Mouse (Mus musculus): Measurements from ENCODE around the gene Tnrc6a.

Tnrc6a gene

GRCm38 (mm10) chr7:123124735-123125181 lies 1.1 kb downstream of the Tnrc6a start:
- no peak for DNase-seq (ENCODE audit: low spot score)

- no peak for DNase-seq (ENCODE audit: low spot score)
Measured at GRCm38 (mm10) chr7:123126056-123126455, 2.4 kb downstream of the Tnrc6a start.

- DNase-seq (ENCODE audit: low spot score) = no peak
Measured at GRCm38 (mm10) chr7:123127301-123127700, 3.6 kb downstream of the Tnrc6a start.

- DNase-seq (ENCODE audit: low spot score) = no peak
Measured at GRCm38 (mm10) chr7:123127981-123128380, 4.3 kb downstream of the Tnrc6a start.

- DNase-seq (ENCODE audit: low spot score) = no peak
Measured at GRCm38 (mm10) chr7:123129061-123129460, 5.4 kb downstream of the Tnrc6a start.

DNA sequence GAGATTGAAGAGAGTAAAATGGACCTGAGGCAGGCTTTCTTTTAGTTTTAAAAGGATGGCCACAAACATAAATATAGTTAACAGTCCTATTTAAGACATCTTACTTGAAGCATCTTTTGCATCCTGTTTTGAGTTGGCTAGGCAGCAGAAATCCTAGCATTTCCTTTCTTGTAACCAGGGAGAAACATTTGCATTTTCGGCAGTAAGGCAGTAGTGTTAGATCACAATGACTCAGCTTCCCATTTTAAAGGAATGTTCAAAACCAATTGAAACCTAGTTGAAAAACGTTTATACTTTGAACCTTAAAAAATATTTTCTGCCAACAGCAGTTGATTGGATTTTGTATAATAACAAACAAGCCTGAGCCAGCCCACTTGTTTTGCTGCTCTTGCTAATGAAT lies 6.5 kb downstream of the Tnrc6a start:
- no peak for DNase-seq (ENCODE audit: low spot score)

- no peak for DNase-seq (ENCODE audit: low spot score)
Measured at GRCm38 (mm10) chr7:123132401-123132800, 8.7 kb downstream of the Tnrc6a start.

DNA sequence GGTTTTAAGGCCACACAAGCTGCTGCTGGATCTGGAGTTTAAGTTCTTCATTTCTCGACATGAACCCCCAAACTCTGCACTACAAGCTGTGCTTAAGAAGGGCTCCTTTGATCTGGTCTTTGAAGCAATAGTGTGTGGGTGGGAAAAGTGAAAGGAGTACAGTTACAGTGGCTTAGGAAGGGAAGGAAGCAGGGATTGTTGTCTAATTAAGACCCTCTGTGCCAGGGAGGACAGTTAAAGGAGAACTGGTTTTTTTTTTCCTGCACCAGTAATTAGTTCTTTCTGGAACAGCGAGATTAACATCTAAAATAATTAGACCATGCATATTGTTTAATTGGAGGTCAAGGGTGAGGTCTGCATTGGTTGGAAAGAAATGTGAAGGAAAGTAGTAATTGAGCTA lies 11.2 kb downstream of the Tnrc6a start:
- DNase-seq (ENCODE audit: low spot score) = no peak

GRCm38 (mm10) chr7:123135655-123136054 lies 12.0 kb downstream of the Tnrc6a start:
- no peak for DNase-seq (ENCODE audit: low spot score)

GRCm38 (mm10) chr7:123138001-123138400 lies 14.3 kb downstream of the Tnrc6a start:
- DNase-seq (ENCODE audit: low spot score) = no peak

GRCm38 (mm10) chr7:123146141-123146846 lies 22.6 kb downstream of the Tnrc6a start:
- DNase-seq (ENCODE audit: low spot score) = no peak

GRCm38 (mm10) chr7:123147787-123148186 lies 24.1 kb downstream of the Tnrc6a start:
- DNase-seq (ENCODE audit: low spot score) = no peak

GRCm38 (mm10) chr7:123148935-123149334 lies 25.2 kb downstream of the Tnrc6a start:
- DNase-seq (ENCODE audit: low spot score) = no peak

DNA sequence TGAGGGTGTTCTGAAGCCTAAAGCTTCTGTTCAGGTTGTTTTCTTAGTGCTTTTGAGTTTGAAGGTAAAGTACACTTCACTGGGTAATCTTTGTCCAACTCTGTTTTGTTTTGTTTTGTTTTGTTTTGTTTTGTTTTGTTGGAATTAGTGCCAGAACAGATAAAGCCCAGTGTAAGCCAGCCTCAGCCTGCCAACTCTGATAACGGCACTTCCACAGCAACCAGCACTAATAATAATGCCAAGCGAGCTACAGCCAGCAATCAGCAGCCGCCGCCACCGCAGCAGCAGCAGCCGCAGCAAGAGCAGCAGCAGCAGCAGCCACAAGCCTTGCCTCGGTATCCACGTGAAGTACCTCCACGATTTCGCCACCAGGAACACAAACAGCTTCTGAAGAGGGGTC lies 38.7 kb downstream of the Tnrc6a start:
- no peak for DNase-seq (ENCODE audit: low spot score)

- DNase-seq (ENCODE audit: low spot score) = no peak
Measured at GRCm38 (mm10) chr7:123167436-123167835, 43.8 kb downstream of the Tnrc6a start.

- DNase-seq (ENCODE audit: low spot score) = no peak
Measured at GRCm38 (mm10) chr7:123169618-123170017, 45.9 kb downstream of the Tnrc6a start.

GRCm38 (mm10) chr7:123172101-123172500 lies 48.4 kb downstream of the Tnrc6a start:
- DNase-seq (ENCODE audit: low spot score) = no peak

DNA sequence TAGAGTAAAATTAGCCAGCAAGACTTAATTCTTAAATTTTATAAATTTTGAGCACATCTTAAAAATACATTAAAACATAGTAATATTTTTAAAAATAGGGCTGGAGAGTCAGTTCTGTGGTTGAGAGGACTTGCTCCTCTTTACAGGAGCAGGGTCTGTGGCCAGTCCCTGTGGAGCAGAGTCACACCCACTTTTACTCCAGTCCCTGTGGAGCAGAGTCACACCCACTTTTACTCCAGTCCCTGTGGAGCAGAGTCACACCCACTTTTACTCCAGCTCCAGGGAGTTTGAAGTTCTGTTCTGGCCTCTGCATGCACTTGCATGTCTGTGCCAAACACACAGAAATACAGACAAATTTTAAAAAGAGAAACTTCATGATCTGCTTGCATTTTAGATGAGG lies 53.5 kb downstream of the Tnrc6a start:
- DNase-seq (ENCODE audit: low spot score) = no peak

DNA sequence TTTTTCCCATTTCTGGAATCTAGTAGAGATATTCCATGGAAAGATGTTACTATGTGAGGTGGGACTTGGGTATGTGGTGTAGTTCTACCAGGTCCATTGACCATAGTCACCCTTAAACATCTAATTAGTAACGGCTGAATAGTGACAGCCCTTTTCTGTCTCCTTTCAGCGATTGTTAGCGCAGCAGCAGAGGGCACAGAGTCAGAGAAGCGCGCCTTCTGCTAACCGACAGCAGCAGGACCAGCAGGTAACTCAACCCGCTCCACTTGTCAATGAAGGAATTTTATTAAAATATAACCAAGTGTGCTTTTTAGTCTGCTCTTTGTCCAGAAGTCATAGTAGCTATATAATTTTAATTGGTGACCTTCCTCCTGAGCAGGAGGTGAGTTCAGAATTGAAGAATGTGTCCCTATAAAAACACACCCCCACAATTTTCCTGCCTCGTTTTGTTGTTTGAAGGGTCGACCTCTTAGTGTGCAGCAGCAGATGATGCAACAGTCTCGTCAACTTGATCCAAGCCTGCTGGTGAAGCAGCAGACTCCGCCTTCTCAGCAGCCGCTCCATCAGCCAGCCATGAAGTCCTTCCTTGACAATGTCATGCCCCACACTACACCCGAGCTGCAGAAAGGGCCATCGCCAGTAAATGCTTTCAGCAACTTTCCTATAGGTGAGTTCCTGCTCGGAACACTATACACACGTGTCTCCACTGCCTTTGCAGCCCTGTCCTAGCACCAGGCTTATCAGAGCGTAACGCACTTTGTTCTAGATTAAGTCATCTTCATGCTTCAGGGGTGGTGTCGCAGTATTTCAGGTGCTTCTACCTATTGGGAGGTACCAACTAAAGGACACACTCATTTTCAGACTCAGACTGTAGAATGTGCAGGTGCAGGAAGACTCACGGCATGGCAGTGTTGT lies 58.4 kb downstream of the Tnrc6a start:
- no peak for DNase-seq (ENCODE audit: low spot score)

DNA sequence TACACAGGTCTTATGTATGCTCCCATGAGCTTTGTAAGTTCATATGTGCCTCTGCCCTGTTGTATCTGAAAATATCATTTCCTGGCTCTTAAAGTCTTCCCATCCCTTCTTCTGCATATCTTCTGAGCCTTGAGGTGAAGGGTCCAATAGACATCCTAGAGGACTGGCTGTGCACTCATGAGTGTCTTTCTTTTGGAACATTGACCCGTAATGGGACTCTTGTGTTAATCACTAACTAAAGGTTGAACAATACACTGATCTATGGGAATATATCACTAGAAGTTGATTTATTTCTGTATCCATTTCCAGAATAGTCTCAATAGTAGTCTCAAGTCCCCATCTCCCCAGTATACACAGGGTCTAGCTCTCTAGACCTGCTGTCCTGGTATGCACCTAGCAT lies 61.2 kb downstream of the Tnrc6a start:
- DNase-seq (ENCODE audit: low spot score) = no peak

DNA sequence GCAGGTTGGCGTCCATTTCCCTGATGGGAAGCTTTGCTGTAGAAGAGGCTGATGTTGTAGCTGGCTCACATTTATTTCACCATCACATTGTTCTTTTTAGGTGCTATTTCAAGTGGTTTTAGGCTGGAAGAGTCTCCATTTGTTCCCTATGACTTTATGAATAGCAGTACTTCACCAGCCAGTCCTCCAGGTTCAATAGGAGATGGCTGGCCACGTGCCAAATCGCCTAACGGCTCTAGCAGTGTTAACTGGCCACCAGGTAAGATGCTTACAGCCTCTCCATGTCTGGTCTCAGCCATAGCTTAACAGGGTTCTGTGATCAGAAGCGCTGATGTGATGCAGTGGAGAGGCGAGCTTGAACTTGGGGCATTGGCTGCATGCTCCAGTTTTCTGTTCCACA lies 62.8 kb downstream of the Tnrc6a start:
- DNase-seq (ENCODE audit: low spot score) = no peak

DNA sequence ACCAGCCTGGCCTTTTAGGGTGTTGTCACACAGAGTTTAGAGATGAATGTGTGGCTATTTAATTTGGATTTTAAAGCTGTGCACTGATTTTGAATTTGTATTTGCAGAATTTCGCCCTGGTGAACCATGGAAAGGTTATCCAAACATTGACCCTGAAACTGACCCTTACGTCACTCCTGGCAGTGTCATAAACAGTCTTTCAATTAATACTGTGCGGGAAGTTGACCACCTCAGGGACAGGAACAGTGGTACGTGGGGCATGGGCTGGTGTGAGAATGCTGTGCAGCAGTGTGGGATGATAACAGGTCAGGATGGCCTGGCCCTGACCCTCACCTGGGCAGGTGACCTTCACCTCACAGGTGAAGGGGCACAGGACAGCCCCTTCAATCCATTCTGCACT lies 63.6 kb downstream of the Tnrc6a start:
- DNase-seq (ENCODE audit: low spot score) = no peak

DNA sequence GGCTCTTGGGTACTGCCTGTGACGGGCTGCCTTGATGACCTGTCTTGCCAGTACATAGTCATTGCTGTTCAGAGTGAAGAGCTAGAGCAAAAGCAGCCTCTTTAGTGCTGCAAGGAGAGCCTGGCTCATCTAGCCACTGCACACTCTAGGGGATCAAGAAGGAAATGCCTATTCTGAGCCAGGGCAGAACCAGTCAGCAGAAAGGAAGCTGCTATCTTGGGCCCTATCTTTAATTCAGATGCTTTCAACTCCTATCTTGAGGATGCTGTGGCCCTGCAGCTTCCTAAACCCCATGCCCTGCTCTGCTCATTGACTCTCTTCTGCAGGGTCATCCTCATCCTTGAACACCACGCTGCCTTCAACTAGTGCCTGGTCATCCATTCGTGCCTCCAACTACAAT lies 64.8 kb downstream of the Tnrc6a start:
- DNase-seq (ENCODE audit: low spot score) = no peak

All from urinary bladder, postnatal 10 days (tissue).